Mouse (Mus musculus) gastrocnemius, postnatal 10 days (tissue): ENCODE results near the gene Insrr. TPM values are rescaled to one million over a fixed set of nuclear protein-coding genes. Genes with fewer than 3 reads are reported as not detected.
A peak's percentile ranks its signal among the peaks of the same experiment; 100 is the strongest.
"Not testable (repeated sequence)": the region's sequence is repeated elsewhere in the genome, so short reads cannot be mapped to it uniquely, and the experiment has no call there.

ENCODE experiments used
- DNase-seq: peaks from one replicate; pipeline ENCODE4 v3.0.0; 2021; ENCODE audit warnings: mixed read lengths
- total RNA-seq, 2 experiments: library from RNA; stranded (reverse); gene quantifications; 2 replicates each; pipeline ENCODE4 v1.2.3; 2021

The Insrr gene
- total RNA-seq, 2 experiments from 2014 or later, result 0.19 to 0.56 TPM

- DNase-seq, result no peak
Measured at GRCm38 (mm10) chr3:87778283-87778682, 18.5 kb upstream of the Insrr start.

DNA sequence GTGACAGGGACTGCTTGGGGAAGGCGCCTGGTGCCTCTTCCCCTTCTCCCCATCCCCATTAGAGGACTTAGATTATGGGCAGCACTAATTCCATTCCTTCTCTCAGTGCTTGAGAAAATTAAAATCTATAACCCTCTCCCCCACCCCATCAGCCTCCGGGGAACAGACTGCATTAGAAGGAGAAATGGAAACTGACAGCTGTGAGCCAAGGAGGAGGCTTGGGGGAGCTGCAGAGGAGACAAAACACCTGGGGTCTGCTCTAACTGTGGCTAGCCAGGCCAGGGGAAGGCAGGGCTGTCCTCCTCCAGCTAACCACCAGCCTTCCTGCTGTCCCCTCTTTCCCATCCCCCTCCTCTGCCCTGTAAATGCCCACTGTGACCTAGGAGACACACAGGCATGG, 17.7 kb upstream of the Insrr start:
- DNase-seq, result no peak

DNA sequence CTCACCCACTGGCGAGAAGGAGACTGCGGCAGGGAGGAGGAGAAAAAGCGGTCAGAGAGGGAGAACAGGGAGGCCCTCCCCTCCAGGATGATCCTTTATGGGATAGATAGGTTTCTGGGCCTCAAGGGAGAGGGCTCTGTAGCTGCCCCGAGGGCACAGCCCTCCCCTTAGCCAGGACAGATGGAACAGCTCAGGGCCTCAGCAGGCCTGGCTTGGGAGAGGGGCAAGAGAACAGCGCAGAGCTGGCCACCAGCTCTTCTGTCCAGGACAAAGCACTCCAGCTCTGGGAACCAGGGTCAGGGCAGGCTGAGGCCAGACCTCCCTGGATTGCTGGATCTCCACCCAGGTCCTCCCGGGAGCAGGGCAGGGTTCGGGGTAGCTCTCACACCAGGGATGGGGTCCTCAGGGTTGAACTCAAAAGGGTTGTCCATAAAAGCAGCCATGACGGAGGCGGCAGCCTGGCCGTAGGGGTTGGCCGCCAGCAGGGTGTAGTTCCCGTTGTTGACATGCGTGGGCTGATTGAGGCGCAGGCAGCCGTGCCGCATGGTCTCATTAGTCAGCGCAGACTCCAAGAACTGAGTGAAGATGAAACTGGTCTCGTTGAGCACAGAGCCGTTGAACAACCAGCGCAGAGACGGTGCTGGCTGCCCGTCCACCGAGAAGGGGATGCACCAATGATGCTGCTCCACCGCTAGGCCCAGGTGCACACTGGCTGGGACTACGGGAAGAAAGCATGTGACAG, 13.3 kb upstream of the Insrr start:
- no peak for DNase-seq

DNA sequence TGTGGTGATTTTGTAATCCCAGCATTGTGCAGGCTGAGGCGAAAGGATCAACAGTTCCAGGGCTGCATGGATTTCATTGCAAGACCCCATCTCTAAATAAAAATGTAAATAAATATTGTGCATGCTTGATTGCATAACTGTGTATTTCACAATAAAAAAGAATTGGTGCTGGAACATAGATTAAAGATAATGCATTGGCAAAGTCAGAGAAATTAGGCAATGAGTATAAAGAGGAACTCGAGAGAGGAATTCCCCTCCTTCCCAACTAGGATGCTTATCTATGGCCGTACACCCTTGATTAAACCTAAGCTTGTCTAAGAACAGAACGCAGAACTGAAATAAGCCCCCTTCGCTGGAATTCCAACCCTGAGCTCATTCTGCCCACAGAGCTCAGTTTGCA, 11.6 kb upstream of the Insrr start:
- no peak for DNase-seq

- no peak for DNase-seq
Measured at GRCm38 (mm10) chr3:87785626-87786214, 11.0 kb upstream of the Insrr start.

GRCm38 (mm10) chr3:87789248-87789647, 7.5 kb upstream of the Insrr start:
- DNase-seq, result no peak

DNA sequence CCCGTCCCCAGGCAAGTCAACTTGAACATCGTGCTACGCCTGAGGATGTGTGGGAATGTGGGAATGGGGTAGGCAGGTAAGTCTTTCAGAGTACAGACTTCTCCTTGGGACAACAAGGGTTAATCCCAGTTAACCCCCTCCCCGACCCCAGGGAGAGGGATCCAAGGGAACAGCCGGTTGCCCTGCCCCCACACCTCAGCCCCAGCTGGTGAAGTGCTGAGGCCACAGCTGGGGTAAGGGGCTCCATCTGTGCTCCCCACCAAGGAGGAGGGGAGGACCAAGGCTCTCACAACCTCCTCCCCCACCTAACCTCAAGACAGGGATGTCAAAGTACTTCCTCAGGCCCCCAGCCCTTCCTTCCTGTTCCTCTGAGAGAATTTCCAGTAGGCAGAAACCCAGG, 7.0 kb upstream of the Insrr start:
- DNase-seq, result no peak

DNA sequence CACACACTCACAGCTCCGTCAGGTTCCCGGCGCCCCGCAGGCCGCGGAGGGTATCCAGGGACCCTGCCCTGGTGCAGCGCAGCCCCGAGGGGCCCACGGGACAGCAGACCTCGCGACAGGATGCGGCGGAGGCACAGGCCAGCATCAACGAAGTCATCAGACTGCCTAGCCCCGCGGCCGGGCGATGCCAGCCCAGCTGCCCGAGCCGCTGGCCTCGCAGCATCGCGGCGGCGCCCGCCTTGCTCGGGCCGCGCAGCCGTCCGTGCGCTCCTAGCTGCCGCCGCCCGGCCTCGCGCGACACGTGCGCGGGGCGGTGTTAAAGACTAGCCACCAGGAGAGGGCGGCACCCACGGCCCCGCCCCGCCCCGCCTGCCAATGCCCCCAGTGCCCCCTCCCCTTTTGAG, 1.8 kb upstream of the Insrr start, which contains the start of gene Ntrk1:
Gene Ntrk1 (minus strand): TSS at position 241 of the 404 bp plus-strand sequence.
- DNase-seq, result no peak

DNA sequence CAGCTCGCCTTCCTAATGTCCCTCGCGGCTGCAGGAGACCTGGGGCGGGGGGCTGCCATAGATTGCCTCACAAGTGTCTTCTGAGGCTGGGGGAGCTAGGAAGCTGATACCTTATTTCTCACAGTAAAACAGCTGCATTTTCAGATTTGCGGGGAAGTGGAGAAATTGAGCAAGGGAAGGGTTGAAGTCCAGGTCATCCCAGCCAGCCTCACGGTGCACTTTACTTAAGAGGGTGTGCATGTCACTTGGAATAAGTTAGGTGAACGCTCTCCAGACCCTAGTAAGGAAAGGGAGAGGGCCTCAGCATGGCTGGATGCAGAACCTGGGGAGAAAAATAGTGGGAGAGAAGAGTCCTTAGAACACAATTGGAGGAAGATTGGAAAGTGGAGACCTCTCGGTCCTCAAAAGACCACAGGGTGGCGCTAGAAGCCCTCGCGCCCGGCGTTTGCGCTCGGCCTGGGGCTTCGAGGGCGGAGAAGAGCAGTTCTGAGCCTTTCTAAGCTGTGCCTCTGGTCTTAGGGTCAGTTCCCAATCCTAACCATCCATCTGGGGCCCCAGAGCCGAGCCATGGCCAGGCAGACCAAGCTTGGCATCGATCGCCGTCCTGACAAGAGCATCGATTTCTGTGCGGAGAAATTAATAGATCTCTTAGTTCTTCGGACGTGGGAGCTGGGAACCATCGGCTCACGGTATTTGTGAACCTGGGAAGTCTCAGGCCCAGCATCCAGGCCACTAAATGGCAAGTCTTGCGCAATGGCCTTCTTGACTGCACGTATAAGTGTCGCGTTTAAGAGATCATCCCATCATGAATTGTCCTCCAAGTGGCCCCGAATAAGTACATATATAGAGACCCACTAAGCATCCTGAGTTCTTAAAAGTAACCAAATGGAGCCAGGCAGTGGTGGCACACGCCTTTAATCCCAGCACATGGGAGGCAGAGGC, 1.1 kb upstream of the Insrr start:
- DNase-seq, result peak; percentile 79

DNA sequence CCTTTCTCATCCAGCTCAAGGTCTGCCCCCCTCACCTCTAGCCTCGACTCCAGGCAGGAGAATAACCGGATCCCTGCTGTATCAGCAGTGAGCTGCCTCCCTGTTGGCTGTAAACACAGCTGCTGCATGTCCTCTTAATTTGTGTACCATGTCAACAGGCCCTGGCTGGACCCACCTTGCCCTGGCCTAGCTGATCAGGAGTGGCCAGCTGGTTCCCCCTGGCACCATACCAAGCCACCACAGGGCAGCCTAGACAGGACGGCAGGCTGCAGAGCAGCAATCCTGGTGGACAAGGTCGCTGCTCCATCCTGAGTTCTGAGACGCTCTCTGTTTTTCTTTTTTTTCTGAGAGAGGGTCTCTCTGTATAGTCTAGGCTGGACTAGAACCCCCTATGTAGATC, 4.9 kb downstream of the Insrr start:
- no peak for DNase-seq

DNA sequence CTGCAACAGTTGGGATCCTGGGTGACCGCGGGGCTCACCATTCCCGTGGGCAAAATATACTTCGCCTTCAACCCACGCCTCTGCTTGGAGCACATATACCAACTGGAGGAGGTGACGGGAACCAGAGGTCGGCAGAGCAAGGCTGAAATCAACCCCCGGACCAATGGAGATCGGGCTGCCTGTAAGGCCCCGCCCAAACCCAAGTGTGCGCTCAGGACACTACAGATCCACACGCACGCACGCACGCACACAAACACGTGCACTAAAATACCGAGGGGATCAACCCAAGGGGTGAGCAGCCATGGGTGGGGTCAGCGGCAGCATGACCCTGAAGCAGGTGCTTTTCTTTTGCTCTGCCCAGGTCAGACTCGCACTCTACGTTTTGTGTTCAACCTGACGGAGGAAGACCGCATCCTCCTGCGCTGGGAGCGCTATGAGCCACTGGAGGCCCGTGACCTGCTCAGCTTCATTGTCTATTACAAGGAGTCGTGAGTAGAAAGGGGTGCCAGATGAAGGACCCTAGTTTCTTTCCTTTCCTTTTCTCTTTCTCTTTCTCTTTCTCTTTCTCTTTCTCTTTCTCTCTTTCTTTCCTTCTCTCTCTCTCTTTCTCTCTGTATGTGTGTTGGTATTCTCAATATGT, 7.4 kb downstream of the Insrr start:
- DNase-seq, result no peak

- DNase-seq, result no peak
Measured at GRCm38 (mm10) chr3:87809322-87809962, 12.7 kb downstream of the Insrr start.

DNA sequence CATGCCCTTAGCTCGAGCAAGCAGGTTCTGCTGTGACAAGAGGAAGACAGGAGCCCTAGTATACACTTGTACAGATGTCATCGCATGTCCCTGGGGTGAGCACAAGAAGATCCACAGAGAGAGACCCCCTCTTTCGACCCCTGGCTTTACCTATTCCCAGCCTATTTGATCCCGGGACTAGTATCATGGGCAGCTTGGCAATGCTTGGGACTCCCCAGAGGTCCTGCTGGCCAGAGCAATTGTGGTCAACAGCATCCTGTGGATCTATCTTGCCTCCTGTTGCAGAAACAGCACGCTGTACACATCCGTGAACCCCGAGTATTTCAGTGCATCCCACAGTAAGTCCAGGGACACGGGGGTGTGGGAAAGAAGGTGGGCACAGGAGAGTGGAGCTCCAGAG, 14.5 kb downstream of the Insrr start:
- DNase-seq, result no peak

- DNase-seq, result no peak
Measured at GRCm38 (mm10) chr3:87812413-87812812, 15.7 kb downstream of the Insrr start.

GRCm38 (mm10) chr3:87812873-87813272, 16.1 kb downstream of the Insrr start:
- peak; percentile 34 for DNase-seq

- no peak for DNase-seq
Measured at GRCm38 (mm10) chr3:87816166-87816565, 19.4 kb downstream of the Insrr start.

GRCm38 (mm10) chr3:87816646-87817093, 19.9 kb downstream of the Insrr start:
- peak; percentile 78 for DNase-seq

GRCm38 (mm10) chr3:87818226-87818625, 21.5 kb downstream of the Insrr start:
- DNase-seq, result no peak

DNA sequence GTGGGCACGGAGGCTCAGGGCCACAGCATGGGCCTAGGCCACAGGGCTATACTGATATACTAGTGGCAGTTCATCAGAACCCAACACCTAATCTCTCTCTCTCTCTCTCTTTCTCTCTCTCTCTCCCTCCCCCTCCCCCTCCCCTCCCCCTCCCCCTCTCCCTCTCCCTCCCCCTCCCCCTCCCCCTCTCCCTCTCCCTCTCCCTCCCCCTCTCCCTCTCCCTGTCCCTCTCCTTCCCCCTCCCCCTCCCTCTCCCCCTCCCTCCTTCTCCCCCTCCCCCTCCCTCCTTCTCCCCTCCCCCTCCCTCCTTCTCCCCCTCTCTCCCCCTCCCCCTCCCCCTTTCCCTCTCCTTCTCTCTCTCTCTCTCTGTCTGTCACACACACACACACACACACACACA, 27.5 kb downstream of the Insrr start, which contains the start of gene Pear1:
Gene Pear1 (minus strand): TSS at position 101 of the 400 bp plus-strand sequence.
- DNase-seq, result not testable (repeated sequence)

DNA sequence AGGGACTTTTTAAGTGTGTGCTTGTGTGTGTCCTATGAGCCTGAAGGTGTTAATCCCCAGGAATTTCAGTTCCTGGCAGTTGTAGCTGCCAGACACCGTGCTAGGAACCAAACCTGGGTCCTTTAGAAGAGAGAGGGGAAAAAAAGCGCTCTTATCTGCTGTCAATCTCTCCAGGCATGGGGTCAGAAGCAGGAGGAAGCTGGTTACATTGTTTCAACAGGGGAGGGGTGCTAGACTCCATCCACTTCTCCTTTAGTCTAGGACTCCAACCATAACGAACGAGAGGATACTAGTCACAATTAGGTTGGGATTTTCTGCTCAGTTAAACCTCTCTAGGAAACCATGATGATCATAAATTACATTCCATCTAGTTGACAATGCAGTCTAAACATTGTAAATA, 31.7 kb downstream of the Insrr start:
- no peak for DNase-seq

GRCm38 (mm10) chr3:87829025-87829424, 32.3 kb downstream of the Insrr start:
- DNase-seq, result no peak
